Mouse (Mus musculus) myocyte (in vitro differentiated cells): ENCODE data around the gene Paf1.

Source experiments
- E2F4 ChIP-seq: IDR thresholded peaks from one replicate; pipeline ENCODE4 v1.6.1; 2011; ENCODE audit warnings: mild to moderate bottlenecking, control low read depth, moderate library complexity; ENCODE audit not compliant: insufficient read depth
- MYOD1 ChIP-seq, 3 experiments: IDR thresholded peaks; one replicate each; pipeline ENCODE4 v1.6.1; 2011; ENCODE audit warnings: control low read depth in 2 of 3, low read depth in 2 of 3, mild to moderate bottlenecking in 2 of 3, moderate library complexity in 1 of 3; ENCODE audit not compliant: insufficient read length in 2 of 3, control insufficient read depth in 1 of 3
- MYOG ChIP-seq, 3 experiments: IDR thresholded peaks; one replicate each; pipeline ENCODE4 v1.6.1; 2011; ENCODE audit warnings: control low read depth in 2 of 3, low read depth in 2 of 3, mild to moderate bottlenecking in 2 of 3; ENCODE audit not compliant: insufficient read length in 2 of 3, control insufficient read depth in 1 of 3, insufficient read depth in 1 of 3
- POLR2A ChIP-seq: IDR thresholded peaks from one replicate; pipeline ENCODE4 v1.6.1; 2011; ENCODE audit warnings: low read depth, mild to moderate bottlenecking, control low read depth, moderate library complexity; ENCODE audit not compliant: insufficient read length
- TCF12 ChIP-seq: IDR thresholded peaks from one replicate; pipeline ENCODE4 v1.6.1; 2011; ENCODE audit warnings: mild to moderate bottlenecking, control low read depth; ENCODE audit not compliant: poor library complexity, insufficient read depth, severe bottlenecking

- TF ChIP-seq MYOG (IDR thresholded peaks at IDR 0.05; ENCODE audit: control insufficient read depth in 1 of 3, insufficient read depth in 1 of 3, insufficient read length in 2 of 3, low read depth in 2 of 3) (no peak), POLR2A (no peak), MYOD1 (IDR thresholded peaks at IDR 0.05; ENCODE audit: control insufficient read depth in 1 of 3, insufficient read length in 2 of 3, low read depth in 2 of 3) (no peak), TCF12 (no peak), E2F4 (no peak)
Observed at GRCm38 (mm10) chr7:28359854-28360253, 32.9 kb upstream of the Paf1 start.
